Mouse (Mus musculus) liver, embryonic 11.5 days (tissue): ENCODE results near the gene Slc34a1. TPM values are rescaled to one million over a fixed set of nuclear protein-coding genes. Genes with fewer than 3 reads are reported as not detected.
"Not testable (repeated sequence)": the region's sequence is repeated elsewhere in the genome, so short reads cannot be mapped to it uniquely, and the experiment has no call there.

Experiments used
- ATAC-seq: fragments of 200-750 bp; cut with Nextera tagmentation; replicated peaks from 2 replicates; pipeline ENCODE4 v1.8.0; 2017; ENCODE audit warnings: moderate number of reproducible peaks, mild to moderate bottlenecking, moderate TSS enrichment, moderate library complexity; ENCODE audit not compliant: low FRiP score
- DNase-seq: peaks from one replicate; pipeline ENCODE4 v3.0.0-alpha.2; 2017; ENCODE audit warnings: low spot score
- H3K27ac ChIP-seq: fragments of 300-500 bp; sonication (generic); 2 replicates; pipeline ENCODE4 v1.5.1; 2014; ENCODE audit warnings: mild to moderate bottlenecking, low read depth, low read length, control low read depth
- H3K27me3 ChIP-seq: fragments of 300-500 bp; sonication (generic); replicated peaks from 2 replicates; pipeline ENCODE4 v1.6.1; 2014; ENCODE audit warnings: low read length, mixed read lengths; ENCODE audit not compliant: control insufficient read depth, insufficient read depth
- H3K36me3 ChIP-seq: fragments of 300-500 bp; sonication (generic); 2 replicates; pipeline ENCODE4 v1.6.1; 2014; ENCODE audit warnings: mild to moderate bottlenecking, low read length, moderate library complexity, mixed read lengths; ENCODE audit not compliant: control insufficient read depth, insufficient read depth
- H3K4me1 ChIP-seq: fragments of 300-500 bp; sonication (generic); replicated peaks from 2 replicates; pipeline ENCODE4 v1.6.1; 2014; ENCODE audit warnings: low read length, mixed read lengths; ENCODE audit not compliant: control insufficient read depth, insufficient read depth
- H3K4me2 ChIP-seq: fragments of 300-500 bp; sonication (generic); 2 replicates; pipeline ENCODE4 v1.6.1; 2014; ENCODE audit warnings: mild to moderate bottlenecking, control low read depth, moderate library complexity
- H3K4me3 ChIP-seq: fragments of 300-500 bp; sonication (generic); 2 replicates; pipeline ENCODE4 v1.5.1; 2014; ENCODE audit warnings: low read depth, low read length, control low read depth
- H3K9ac ChIP-seq: fragments of 300-500 bp; sonication (generic); 2 replicates; pipeline ENCODE4 v1.6.1; 2014; ENCODE audit warnings: low read depth, low read length, control low read depth
- H3K9me3 ChIP-seq: fragments of 300-500 bp; sonication (generic); 2 replicates; pipeline ENCODE4 v1.6.1; 2016; ENCODE audit warnings: low read length, inconsistent platforms, mixed read lengths; ENCODE audit not compliant: control insufficient read depth
- WGBS: fragments of 180-500 bp; shearing (Covaris S2); extraction: QIAGEN DNeasy Blood & Tissue Kit; methylation state at CpG from one replicate; pipeline ENCODE4 v1.1.7; 2014; 5-methylcytosine and 5-hydroxymethylcytosine counted together
- polyA plus RNA-seq: library from polyadenylated mRNA; unstranded; fragments of >200 nt; fragmentation: Nextera tagmentation; extraction: Ambion mirVana; gene quantifications from 2 replicates; pipeline ENCODE4 v1.2.1, GENCODE M21; 2014

Gene Slc34a1
- polyA plus RNA-seq, 1 experiment from 2014 or later: not detected

GRCm38 (mm10) chr13:55420933-55421800 lies 23.2 kb downstream of the Slc34a1 start:
- Histone ChIP-seq H3K9me3 (no peaks in the 10 kb centered on the region), H3K27me3 (peaks cover 52% of the 10 kb centered on the region), H3K36me3 (no peaks in the 10 kb centered on the region), H3K4me2 (peak overlapping the region; percentile 16; the same call in 1 of the 2 replicates), H3K9ac (no peak overlapping the region), H3K4me3 (0 out of 2 replicates have a peak overlapping the region, but pooled peaks have one; percentile 3), H3K4me1 (peaks cover 7% of the 10 kb centered on the region; the same call in 1 of the 2 replicates), H3K27ac (no peak overlapping the region)
- 14% methylated on average over 35 of the region's 35 CpGs for WGBS
- peak; percentile 67 for DNase-seq
- ATAC-seq: 0 out of 2 replicates have a peak, but pooled peaks have one; percentile 24

GRCm38 (mm10) chr13:55426613-55427012 lies 28.6 kb downstream of the Slc34a1 start, which contains the start of gene F12:
TSS of gene F12 (minus strand) at chr13:55426793.
- DNase-seq (no peak), ATAC-seq (no peak)
- Histone ChIP-seq H3K36me3 (no peaks in the 10 kb centered on the region), H3K4me2 (peak within 1 kb of the TSS; percentile 47), H3K9me3 (no peaks in the 10 kb centered on the region), H3K4me3 (peak within 1 kb of the TSS; percentile 38), H3K9ac (peak within 1 kb of the TSS; percentile 10; the same call in 1 of the 2 replicates), H3K27me3 (peaks cover 15% of the 10 kb centered on the region), H3K27ac (peak within 1 kb of the TSS; percentile 21; the same call in 1 of the 2 replicates), H3K4me1 (no peaks in the 10 kb centered on the region)
- 76% methylated on average over 10 of the region's 10 CpGs for WGBS

- DNase-seq: no peak
- Histone ChIP-seq H3K4me1 (no peaks in the 10 kb centered on the region), H3K9ac (no peak overlapping the region), H3K4me2 (peak overlapping the region; percentile 5; the same call in 1 of the 2 replicates), H3K9me3 (no peaks in the 10 kb centered on the region), H3K36me3 (no peaks in the 10 kb centered on the region), H3K4me3 (no peak overlapping the region), H3K27ac (no peak overlapping the region), H3K27me3 (no peaks in the 10 kb centered on the region)
- WGBS: 46% methylated on average over 12 of the region's 12 CpGs
- peak; percentile 66; the same call in 1 of the 2 replicates for ATAC-seq
Measured at GRCm38 (mm10) chr13:55429226-55429888, 31.4 kb downstream of the Slc34a1 start.

GRCm38 (mm10) chr13:55430566-55430965 lies 32.6 kb downstream of the Slc34a1 start:
- Histone ChIP-seq H3K4me3 (no peak overlapping the region), H3K27me3 (no peaks in the 10 kb centered on the region), H3K36me3 (no peaks in the 10 kb centered on the region), H3K27ac (no peak overlapping the region), H3K9ac (no peak overlapping the region), H3K4me1 (no peaks in the 10 kb centered on the region), H3K9me3 (no peaks in the 10 kb centered on the region), H3K4me2 (no peak overlapping the region)
- DNase-seq (no peak), ATAC-seq (no peak)
- WGBS: 76% methylated on average over 2 of the region's 2 CpGs

- no peaks in the 10 kb centered on the region for H3K9me3 ChIP-seq
- ATAC-seq (no peak), DNase-seq (no peak)
- H3K4me2 ChIP-seq: no peak overlapping the region
- no peaks in the 10 kb centered on the region for H3K27me3 ChIP-seq
- no peaks in the 10 kb centered on the region for H3K36me3 ChIP-seq
- H3K4me1 ChIP-seq: no peaks in the 10 kb centered on the region
- H3K9ac ChIP-seq: no peak overlapping the region
- H3K4me3 ChIP-seq: no peak overlapping the region
- H3K27ac ChIP-seq: no peak overlapping the region
- 51% methylated on average over 10 of the region's 10 CpGs for WGBS
Measured at GRCm38 (mm10) chr13:55431889-55432685, 34.1 kb downstream of the Slc34a1 start.

- not testable (repeated sequence) for H3K4me1 ChIP-seq, H3K36me3 ChIP-seq, H3K27ac ChIP-seq, DNase-seq, H3K9me3 ChIP-seq, ATAC-seq, H3K4me3 ChIP-seq, H3K9ac ChIP-seq, H3K27me3 ChIP-seq, H3K4me2 ChIP-seq
- 72% methylated on average over 14 of the region's 15 CpGs for WGBS
Measured at GRCm38 (mm10) chr13:55437111-55437629, 39.2 kb downstream of the Slc34a1 start.

- Histone ChIP-seq H3K36me3 (no peaks in the 10 kb centered on the region; the same call in 1 of the 2 replicates), H3K27me3 (no peaks in the 10 kb centered on the region), H3K27ac (no peak overlapping the region; the same call in 1 of the 2 replicates), H3K4me2 (peak overlapping the region; percentile 95), H3K4me3 (peak overlapping the region; percentile 90), H3K4me1 (peaks cover 27% of the 10 kb centered on the region), H3K9ac (peak overlapping the region; percentile 59; the same call in 1 of the 2 replicates), H3K9me3 (no peaks in the 10 kb centered on the region)
- no peak for ATAC-seq
- WGBS: 44% methylated on average over 9 of the region's 9 CpGs
- DNase-seq: no peak
Measured at GRCm38 (mm10) chr13:55443799-55444285, 45.9 kb downstream of the Slc34a1 start.
